Mouse (Mus musculus): Measurements from ENCODE around the gene Ccdc57. TPM values are rescaled to one million over a fixed set of nuclear protein-coding genes. Genes with fewer than 3 reads are reported as not detected.

The Ccdc57 gene
- total RNA-seq, 2 experiments from 2014 or later, result 2.3 to 2.8 TPM

DNA sequence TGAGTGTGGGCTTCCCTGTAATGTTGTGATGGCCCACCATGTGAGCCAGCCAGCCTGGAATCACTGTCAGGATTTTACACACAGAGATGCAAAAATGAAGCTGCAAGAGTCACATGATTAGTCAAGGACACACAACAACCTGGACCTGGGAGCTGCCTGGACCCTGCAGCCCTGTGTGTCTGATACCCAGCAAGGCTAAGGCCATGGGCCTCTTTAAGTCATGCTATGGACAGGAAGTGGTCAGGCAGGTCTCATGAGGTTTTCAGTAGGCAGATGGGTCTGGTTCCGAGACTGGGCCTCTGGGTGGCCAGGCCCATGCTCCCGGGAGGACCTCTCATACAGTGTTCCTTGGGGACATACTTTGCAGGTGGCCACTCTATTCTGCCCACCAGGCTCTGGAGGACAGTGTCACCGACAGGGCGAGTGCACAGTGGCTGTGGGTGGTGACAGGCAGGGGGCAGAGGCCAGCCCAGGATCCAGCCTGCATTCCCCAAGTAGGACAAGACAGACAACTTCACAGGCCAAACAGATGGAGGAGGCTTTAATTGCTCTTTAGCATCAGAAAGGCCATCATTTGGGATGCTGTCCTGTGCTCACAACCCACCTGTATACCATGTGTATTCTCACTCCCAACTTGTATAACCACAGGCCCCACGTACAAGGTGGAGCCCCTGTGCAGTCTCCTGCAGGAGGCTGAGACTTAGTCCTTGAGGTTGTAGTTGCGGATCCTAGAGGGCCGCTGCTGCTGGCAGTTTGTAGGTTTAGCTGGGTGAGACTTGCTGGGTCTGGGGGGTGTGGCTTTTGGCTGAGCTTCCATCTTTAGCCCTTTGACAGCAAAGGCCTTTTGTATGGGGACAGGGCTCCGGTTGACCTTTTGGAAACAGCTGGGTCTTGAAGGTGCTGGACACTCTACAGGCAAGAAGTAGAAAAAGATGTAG is 106.4 kb downstream of the Ccdc57 start:
- intact Hi-C loops (cut with DNase I; ENCODE audit: low total_unique reads), result loop anchor here (10.0 kb wide), 1 partner anchor 69 kb away; no protein-coding TSS in a partner anchor
- peak; percentile 3 for DNase-seq

DNA sequence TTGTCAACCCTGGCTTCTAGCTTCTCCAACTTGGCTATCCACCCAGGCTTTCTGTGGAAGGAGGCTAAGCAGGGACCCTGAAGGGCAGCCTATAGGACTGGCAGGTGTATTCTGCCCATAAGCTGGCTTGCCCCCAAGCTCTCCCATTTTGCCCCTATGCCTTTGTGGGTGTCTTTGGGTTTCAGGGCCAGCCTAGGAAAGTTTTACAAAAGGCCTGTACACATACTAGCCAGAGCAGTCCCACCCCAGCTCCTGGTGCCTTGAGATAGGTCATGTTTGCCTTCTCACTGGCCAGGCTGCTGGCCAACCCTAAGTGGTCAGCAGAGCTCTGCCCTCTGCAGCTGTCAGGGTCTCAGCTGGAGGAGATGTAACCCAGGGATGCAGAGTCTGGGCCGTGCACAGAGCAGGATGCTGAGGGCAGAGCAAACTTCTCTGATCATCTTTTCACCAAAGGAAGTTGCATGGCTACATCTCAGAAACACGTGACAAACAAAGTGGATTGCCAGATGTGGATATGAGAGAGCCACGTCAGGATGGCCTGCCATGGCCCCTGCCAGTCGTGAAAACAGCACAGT is 107.3 kb downstream of the Ccdc57 start:
- peak; percentile 17 for DNase-seq
- intact Hi-C loops (cut with DNase I; ENCODE audit: low total_unique reads), result loop anchor here (10.0 kb wide), 1 partner anchor 69 kb away; no protein-coding TSS in a partner anchor

DNA sequence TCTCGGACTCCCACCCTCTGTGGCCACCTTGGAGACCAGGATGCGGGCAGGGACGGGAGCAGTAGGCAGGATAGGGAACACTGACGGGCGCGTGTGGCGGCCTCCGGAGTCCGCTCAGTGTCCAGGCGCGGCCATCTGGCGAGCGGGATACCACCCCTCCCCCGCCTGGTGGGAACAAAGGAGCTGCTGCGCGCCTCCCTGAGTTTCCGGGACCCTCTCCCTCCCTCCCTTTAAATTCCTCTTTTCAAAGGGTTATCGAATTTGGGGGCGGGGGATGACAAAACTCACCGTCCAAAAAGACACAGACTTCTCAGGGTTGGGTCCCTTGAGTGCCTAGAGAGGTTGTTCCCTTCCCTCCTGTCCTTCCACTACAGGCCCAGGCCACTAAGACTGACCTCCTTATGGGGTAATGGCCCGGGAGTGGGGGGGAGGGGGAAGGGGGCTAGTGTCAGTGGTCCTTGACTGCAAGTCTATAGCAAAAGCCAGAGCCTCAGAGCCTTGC is 107.8 kb downstream of the Ccdc57 start:
- intact Hi-C loops (cut with DNase I; ENCODE audit: low total_unique reads), result loop anchor here (10.0 kb wide), 1 partner anchor 70 kb away; no protein-coding TSS in a partner anchor
- no peak for DNase-seq

DNA sequence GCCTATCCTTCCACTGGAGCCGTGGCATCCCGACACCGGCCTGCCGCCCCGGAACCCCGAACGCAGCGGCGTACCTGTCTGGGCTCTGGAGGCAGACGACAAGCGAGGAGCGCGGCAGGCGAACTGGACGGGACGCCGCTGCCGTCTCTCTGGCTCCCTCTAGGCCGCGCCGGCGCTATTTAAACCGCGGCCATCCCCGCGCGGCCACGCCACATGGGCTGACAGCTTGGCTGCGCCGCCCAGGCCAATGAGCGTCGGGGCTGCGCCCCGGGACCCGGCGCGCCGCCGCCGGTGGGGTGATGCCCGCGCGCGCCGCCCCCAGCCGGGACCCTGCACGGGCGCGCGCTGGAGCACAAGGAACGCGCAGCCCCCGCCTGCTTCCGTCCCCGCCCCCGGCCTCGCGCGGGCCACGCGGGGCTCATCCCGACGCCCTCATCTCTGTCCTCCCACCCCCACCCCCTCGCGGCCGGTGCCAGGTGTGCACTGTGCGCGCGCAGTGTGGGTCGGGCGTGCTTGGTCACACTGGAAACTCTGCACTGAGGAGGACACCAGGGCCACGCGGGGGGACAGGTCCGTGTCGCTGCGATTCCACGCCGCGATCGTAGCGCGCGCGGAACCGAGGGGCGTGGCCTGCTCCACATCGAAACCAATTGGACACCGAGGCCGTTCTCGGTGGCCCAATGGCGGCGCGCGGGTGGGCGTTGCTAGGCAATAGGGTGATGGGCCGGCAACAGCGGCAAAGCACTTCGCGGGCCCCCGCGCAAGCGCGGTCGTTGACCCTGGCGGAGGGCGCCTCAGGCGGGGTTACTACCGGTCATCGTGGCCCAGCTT is 108.5 kb downstream of the Ccdc57 start, which contains the start of gene Fasn:
Gene Fasn, minus strand, starts transcription at position 592 of the 831 bp plus-strand sequence.
- intact Hi-C loops (cut with DNase I; ENCODE audit: low total_unique reads), result loop anchor here (10.0 kb wide), 1 partner anchor 71 kb away; no protein-coding TSS in a partner anchor
- DNase-seq, result peak; percentile 98

DNA sequence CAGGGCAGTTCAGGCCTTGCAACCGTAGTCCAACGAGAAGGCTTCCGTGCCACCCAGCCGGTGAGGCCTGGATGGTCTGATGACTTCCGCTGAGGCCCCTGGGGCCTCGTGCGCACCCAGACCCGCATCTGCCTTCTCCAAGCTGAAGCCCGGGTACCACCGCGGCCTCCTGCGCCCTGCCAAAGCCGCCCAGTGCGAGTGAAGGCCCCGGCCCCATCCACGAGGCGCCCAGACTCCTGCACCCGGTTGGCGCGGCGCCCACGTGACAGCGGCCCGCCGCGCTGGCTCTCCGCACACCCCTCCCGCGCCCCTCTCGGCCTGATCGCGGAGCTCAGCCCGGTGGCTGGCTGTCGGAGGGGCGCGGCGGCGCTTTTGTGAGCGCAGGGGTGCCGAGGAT is 109.1 kb downstream of the Ccdc57 start:
- DNase-seq, result peak; percentile 66
- intact Hi-C loops (cut with DNase I; ENCODE audit: low total_unique reads), result loop anchor here (10.0 kb wide), 1 partner anchor 71 kb away; no protein-coding TSS in a partner anchor

DNA sequence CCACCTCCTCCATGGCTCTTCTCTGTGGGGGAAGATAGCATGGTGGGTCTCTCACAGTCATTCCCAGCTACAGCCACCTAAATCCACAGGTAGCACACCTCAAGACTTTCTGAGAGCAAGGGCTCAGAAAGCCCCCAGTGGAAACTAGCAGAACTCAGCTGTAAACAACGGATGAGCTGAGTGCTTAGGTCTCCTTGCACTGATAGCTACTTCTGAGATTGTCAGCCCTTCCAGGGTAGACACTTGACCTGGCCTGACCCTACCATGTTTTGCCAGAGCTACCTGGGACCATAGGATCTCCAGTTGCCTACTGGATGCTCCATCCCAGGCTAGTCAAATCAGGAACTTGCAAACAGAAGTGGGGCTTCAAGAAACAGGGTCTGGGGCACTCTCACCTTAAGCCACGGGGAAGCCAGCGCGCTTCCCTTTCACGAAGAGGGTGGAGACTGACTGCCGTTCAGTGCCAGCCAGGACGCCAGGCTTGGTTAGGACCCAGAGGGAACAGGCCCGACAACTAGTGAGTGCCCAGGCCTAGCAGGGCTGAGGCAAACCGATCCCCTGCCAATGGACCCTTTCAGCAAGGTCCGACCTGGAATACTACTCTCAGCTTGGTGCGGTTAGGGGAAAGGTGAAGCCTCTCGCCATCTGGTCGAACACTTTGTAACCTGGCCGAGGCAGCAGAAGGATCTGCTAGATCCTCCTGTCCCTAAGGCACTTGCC is 109.7 kb downstream of the Ccdc57 start:
- intact Hi-C loops (cut with DNase I; ENCODE audit: low total_unique reads), result loop anchor here (10.0 kb wide), 1 partner anchor 72 kb away; no protein-coding TSS in a partner anchor
- peak; percentile 30 for DNase-seq

DNA sequence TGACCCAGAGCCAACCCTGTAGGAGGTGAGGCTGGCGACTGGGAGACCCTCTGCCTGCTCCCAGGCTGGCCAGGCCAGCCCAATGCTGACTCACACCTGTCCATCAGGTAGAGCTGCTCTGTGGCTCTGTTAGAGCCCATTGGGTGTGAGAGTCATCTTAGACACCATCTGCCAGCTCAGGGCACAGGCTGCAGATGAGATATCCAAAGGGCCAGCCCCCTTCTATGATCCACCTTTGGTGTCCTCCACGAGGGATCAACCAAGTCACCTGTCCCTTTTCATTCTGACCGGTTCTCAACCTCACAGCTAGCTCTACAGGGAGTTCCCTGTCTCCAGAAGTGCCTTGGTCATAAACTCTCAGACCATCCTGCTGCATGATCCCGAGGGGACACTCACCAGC is 110.4 kb downstream of the Ccdc57 start:
- intact Hi-C loops (cut with DNase I; ENCODE audit: low total_unique reads), result loop anchor here (10.0 kb wide), 1 partner anchor 72 kb away; no protein-coding TSS in a partner anchor
- DNase-seq, result peak; percentile 2

DNA sequence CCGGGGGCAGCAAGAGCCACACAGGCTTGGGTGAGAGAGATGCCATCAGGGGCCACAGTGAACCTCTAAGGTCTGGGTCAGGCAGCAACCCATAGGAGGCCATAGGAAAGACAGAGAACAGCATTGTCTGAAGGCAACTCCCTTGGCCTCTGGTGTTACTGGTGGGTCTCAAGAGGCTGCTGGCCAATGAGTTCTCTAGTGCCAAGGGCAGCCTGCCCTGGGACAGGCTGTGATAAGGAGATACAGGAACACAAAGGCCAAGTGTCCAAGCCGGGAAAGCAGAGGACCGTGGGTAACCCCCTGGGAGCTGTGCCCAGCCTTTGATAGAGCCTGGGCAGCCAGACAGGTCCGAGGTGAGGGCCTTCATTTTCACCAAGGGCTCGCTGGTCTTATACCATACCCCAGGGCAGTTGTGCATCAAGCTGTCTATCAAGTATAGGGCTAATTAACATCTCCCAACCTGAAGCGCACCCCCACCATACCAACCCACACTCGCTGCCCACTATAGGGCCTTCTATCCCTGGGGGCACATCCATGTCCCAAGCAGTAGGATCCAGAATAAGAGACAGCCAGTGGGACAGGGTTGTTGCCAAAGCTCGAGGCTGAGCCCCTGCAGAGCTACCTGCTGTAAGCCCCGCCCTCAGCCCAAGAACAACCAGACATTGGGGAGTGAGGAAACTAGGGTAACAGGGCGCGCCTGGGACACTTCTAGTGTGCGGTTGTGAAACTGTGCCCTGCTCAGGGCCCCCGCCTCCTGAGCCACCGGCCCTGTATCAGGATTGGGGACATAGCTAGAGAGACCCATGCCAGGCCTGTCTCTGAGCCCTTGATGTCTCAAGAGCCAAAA is 111.4 kb downstream of the Ccdc57 start:
- intact Hi-C loops (cut with DNase I; ENCODE audit: low total_unique reads), result loop anchor here (10.0 kb wide), 1 partner anchor 74 kb away; no protein-coding TSS in a partner anchor
- DNase-seq, result peak; percentile 7

DNA sequence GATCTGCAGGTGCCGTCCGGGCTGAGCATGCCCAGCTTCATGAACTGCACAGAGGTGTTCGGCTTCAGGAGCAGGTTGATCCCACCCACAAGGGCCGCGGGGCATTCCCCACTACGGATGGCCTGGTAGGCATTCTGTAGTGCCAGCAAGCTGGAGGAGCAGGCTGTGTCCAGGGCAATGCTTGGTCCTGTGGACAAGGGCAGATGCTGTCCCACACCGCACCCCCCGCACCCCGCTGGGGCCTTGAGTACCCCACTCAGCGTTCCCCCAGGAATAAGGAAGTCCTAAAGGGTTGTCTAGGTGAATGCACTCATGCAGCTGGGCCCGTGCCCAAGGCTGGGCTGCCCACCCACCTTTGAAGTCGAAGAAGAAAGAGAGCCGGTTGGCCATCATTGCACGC is 112.1 kb downstream of the Ccdc57 start:
- intact Hi-C loops (cut with DNase I; ENCODE audit: low total_unique reads), result loop anchor here (10.0 kb wide), 1 partner anchor 74 kb away; no protein-coding TSS in a partner anchor
- peak; percentile 8 for DNase-seq

DNA sequence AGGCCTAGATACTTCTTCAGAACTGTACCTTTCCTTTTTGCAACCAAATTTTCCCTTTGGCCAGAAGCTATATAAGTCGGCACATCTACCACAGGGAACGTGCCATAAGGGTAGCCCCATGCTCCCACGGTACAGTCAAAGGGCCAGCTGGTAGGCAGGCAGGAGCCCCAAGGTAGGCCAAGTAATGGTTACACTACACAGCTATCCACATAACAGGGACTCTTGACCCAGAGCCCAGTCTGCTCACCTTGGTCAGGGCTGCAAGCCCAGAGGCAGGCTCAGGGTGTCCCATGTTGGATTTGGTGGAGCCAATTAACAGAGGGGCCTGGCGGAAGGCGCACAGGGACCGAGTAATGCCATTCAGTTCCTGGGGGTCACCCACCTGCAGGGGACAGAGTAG is 113.1 kb downstream of the Ccdc57 start:
- intact Hi-C loops (cut with DNase I; ENCODE audit: low total_unique reads), result no loop called here
- peak; percentile 3 for DNase-seq

DNA sequence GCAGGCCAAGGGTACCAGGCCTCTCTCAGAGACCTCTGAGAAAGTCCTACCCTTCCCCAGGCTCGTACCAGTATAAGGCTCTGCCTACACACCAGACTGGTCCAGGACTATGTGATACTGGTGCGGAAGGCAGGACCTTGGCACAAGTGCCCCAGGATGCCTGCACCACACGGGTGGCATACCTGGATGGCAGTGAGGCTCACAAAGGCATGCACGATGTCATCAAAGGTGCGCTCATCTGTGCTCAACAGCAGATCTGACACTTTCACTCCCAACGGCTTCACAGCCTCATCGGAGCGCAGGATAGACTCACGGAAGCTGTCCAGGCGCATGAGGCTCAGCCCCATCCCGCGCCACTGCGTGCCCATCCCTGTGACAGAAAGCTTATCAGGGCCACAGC is 114.4 kb downstream of the Ccdc57 start:
- DNase-seq, result peak; percentile 3
- intact Hi-C loops (cut with DNase I; ENCODE audit: low total_unique reads), result no loop called here

DNA sequence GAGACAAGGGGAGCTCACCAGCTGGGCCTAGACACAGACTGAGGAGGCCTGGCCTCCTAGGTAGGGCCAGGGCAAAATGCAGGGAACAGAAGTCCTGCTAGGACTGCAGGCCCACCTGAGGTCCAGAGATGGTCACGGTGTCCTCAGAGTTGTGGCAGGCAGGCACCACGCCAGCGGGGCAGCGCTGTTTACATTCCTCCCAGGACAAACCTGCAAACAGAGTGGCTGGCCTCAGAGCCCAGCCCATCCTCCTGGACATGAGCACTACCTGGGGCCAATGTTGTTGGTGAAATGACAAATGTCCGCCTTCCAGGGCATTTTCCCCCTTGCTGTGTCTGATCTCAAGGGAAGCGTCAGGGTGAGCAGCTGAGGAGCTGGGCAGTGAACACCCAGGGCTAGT is 115.3 kb downstream of the Ccdc57 start:
- peak; percentile 2 for DNase-seq
- intact Hi-C loops (cut with DNase I; ENCODE audit: low total_unique reads), result no loop called here

DNA sequence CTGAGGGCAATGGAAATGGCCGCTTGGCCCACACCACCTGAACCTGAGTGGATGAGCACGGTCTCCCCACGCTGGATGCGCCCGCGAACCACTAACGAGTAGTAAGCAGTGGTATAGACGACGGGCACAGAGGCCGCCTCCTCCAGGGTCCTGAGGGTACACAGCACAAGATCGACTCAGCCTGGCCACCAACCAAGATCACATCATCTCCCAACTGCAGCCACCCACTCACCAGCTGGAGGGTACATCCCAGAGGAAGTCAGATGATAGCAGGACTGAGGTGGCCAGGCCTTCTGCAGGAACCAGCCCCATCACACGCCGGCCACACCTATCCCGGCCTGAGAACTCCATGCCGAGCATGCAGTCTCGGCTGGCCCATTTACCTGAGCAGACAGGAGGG is 120.6 kb downstream of the Ccdc57 start:
- DNase-seq, result no peak
- intact Hi-C loops (cut with DNase I; ENCODE audit: low total_unique reads), result no loop called here

DNA sequence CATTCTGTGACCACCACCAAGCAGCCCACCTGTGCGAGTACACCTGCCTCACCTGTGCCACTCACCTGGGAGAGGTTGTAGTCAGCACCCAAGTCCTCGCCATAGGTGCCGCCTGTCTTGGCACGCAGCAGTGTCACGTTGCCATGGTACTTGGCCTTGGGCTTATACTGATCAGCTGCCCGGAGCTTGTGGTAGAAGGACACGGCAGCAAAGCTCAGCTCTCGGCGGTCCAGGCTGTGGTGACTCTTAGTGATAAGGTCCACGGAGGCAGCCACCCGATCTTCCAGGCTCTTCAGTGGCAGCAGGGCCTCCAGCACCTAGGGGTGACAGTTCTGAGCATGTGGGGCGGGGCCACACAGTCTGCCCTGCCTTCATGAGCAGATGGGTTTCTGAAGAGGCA is 124.7 kb downstream of the Ccdc57 start:
- no peak for DNase-seq
- intact Hi-C loops (cut with DNase I; ENCODE audit: low total_unique reads), result no loop called here

DNA sequence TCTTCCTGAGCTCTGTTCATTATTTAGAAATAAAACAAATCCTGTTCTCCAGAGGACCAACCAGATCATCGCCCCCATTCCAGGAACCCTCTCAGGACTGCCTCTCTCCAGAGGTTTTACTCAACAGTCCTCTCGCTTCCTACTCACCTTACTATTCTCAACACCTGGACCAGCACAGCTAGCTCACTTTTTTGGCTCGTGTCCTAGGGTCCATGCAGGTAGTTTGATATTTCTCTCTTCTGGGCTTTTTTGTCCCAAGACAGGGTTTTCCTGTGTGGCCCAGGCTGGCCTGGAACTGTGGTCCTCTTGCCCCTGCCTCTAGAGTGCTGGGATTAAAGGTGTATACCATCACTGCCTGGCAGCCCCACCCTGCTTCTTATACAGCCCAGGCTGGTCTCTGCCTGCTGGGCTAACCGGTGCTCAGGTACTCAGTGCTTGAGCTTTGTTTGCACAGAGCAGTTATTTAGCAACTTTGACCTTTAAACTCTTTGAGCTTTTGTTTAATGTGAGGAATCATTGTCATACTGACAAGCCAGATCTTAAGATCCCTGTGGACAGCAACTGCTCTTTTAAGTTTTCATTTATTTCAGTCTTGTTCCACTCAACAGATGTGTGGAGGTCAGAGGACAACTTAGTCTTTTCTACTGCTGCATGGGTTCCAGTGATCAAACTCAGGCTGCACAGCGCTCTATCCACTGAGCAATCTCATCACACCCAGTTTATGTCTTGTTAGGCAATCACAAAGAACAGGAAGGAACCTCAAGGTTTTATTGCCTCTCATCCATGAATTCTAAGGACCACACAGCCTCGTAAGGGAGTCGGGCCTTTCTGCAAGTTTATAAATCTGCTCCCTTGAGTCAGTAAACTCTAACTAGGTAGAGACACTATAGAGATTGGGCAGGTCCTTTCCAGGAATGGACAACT is 127.0 kb downstream of the Ccdc57 start:
- intact Hi-C loops (cut with DNase I; ENCODE audit: low total_unique reads), result no loop called here

DNA sequence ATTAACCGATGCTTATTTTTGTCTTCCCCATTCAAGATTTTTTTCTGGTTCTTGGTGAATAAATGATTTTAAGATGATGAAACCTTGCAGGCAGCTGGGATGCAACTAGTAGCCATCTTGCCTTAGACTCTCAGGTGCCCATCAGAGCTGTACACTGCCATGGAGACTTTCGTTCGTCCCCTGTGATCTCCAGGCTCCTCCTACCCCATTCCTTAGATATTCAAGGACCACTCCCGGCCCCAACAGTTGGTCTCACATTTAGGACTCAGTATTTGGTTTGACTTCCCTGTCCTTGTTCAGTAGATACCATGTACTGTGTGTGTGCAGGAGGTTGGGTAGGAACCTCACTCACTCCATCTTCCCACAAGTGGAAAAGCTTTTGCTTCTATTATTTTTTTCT is 127.9 kb downstream of the Ccdc57 start:
- intact Hi-C loops (cut with DNase I; ENCODE audit: low total_unique reads), result no loop called here
- no peak for DNase-seq

More for the DNA sequence above, 127.0 kb downstream of the Ccdc57 start:
- no peak for DNase-seq

DNA sequence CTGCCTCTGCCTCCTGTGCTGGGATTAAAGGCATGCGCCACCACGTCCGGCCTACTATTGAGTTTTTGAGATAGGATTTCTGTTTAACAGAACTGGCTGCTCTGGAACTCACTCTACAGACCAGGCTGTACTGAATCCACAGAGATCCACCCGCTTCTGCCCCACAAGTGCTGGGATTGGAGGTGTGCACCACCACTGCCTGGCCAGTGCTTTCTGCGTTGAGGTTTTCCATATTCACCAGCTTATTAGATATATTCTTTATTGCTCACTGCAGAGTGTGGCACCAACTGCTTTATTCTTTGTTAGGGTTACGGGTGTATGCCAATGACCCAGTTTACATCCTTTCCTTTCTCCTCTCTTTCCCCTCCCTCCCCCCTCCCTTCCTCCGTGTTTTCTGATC is 128.4 kb downstream of the Ccdc57 start:
- no peak for DNase-seq
- intact Hi-C loops (cut with DNase I; ENCODE audit: low total_unique reads), result no loop called here
